Mouse (Mus musculus) liver, postnatal 0 days (tissue): ENCODE results near the gene Ankrd60.

Experiments used
- CTCF ChIP-seq: sonication (generic); IDR thresholded peaks from 2 replicates; pipeline ENCODE4 v1.5.1; 2016; ENCODE audit warnings: antibody characterized with exemption, low read depth
- EP300 ChIP-seq: IDR thresholded peaks from 2 replicates; pipeline ENCODE4 v1.6.1; 2016; ENCODE audit warnings: antibody characterized with exemption, low read depth, mild to moderate bottlenecking

GRCm38 (mm10) chr2:173584361-173584760 lies 6.2 kb upstream of the Ankrd60 start:
- TF ChIP-seq CTCF = no peak
- no peak for TF ChIP-seq EP300
